Mouse (Mus musculus): ENCODE results near the gene Rpl22l1. TPM values are rescaled to one million over a fixed set of nuclear protein-coding genes. Genes with fewer than 3 reads are reported as not detected.
A peak's percentile ranks its signal among the peaks of the same experiment; 100 is the strongest.

Rpl22l1 gene
- polyA plus RNA-seq, 1 experiment from 2014 or later = 247 TPM

GRCm38 (mm10) chr3:28775361-28775760 lies 29.9 kb upstream of the Rpl22l1 start:
- H3K4me3 ChIP-seq (ENCODE audit: low read depth, low read length) = peak overlapping the region; percentile 2; the same call in 1 of the 2 replicates
- peak; percentile 78 for ATAC-seq
- H3K4me2 ChIP-seq (ENCODE audit: low read depth, low read length) = peak overlapping the region; percentile 53
- H3K9me3 ChIP-seq (ENCODE audit: low read length) = no peaks in the 10 kb centered on the region
- DNase-seq = peak; percentile 19
- H3K36me3 ChIP-seq (replicated peaks; ENCODE audit: insufficient read depth, low read length) = no peaks in the 10 kb centered on the region
- peaks cover 13% of the 10 kb centered on the region; the same call in 1 of the 2 replicates for H3K4me1 ChIP-seq (ENCODE audit: insufficient read depth)
- no peak overlapping the region for H3K9ac ChIP-seq (replicated peaks)
- 54% methylated on average over 7 of the region's 7 CpGs for WGBS (ENCODE audit: insufficient replicate concordance)
- peak; percentile 93 for TF ChIP-seq EP300 (IDR thresholded peaks at IDR 0.05; ENCODE audit: low read depth)
- no peak for TF ChIP-seq CTCF (IDR thresholded peaks at IDR 0.05; ENCODE audit: low read depth)
- no peaks in the 10 kb centered on the region for H3K27me3 ChIP-seq (ENCODE audit: insufficient read depth, low read length)
- H3K27ac ChIP-seq (ENCODE audit: low read depth) = peak overlapping the region; percentile 85

DNA sequence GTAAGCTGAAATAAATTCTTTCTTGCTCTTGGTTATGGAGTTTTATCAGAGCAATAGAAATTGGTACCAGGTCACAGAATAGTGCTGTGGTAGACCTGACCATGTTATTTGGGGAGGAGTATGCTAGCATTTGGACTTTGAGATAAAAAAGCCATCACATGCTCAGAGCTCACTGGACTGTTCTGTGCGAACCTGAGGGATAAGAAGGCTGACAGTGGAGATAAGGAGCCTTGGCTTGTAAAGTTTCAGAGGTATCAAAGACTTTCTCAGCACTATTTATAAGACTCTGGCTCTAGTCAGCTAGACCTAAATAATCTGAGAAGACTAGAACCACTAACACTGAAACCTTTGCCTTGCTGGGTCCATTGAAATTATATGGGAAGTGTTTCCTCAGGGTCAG lies 29.3 kb upstream of the Rpl22l1 start:
- H3K4me2 ChIP-seq (ENCODE audit: low read depth, low read length) = peak overlapping the region; percentile 53
- no peaks in the 10 kb centered on the region for H3K36me3 ChIP-seq (replicated peaks; ENCODE audit: insufficient read depth, low read length)
- H3K4me3 ChIP-seq (ENCODE audit: low read depth, low read length) = peak overlapping the region; percentile 2; the same call in 1 of the 2 replicates
- DNase-seq (peak; percentile 22), ATAC-seq (peak; percentile 92)
- 41% methylated on average over 1 of the region's 1 CpGs for WGBS (ENCODE audit: insufficient replicate concordance)
- no peaks in the 10 kb centered on the region for H3K9me3 ChIP-seq (ENCODE audit: low read length)
- H3K9ac ChIP-seq (replicated peaks) = 0 out of 2 replicates have a peak overlapping the region, but pooled peaks have one; percentile 39
- peak overlapping the region; percentile 85 for H3K27ac ChIP-seq (ENCODE audit: low read depth)
- peak; percentile 88 for TF ChIP-seq EP300 (IDR thresholded peaks at IDR 0.05; ENCODE audit: low read depth)
- TF ChIP-seq CTCF (IDR thresholded peaks at IDR 0.05; ENCODE audit: low read depth) = no peak
- H3K4me1 ChIP-seq (ENCODE audit: insufficient read depth) = peaks cover 16% of the 10 kb centered on the region
- H3K27me3 ChIP-seq (ENCODE audit: insufficient read depth, low read length) = no peaks in the 10 kb centered on the region

DNA sequence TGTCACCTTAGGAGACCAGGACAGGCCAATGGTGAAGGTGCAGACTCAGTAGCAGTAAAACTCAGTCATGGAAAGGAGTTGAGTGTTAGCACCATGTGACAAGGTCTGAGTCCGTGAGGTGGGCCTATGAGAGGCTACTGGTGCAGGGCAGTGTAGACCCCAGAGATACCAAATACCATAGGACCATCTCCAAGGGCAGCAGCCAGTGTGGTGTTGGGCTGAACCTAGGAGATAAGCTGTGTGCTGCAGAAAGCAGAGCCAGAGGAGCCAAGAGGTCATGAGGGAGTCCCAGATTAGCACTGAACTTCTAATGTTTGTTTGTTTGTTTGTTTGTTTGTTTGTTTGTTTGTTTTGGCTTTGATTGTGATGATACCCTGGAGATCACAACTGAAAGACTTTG lies 28.7 kb upstream of the Rpl22l1 start:
- peak; percentile 30 for DNase-seq
- Histone ChIP-seq H3K9ac (replicated peaks) (0 out of 2 replicates have a peak overlapping the region, but pooled peaks have one; percentile 39), H3K36me3 (replicated peaks; ENCODE audit: insufficient read depth, low read length) (no peaks in the 10 kb centered on the region), H3K27ac (ENCODE audit: low read depth) (peak overlapping the region; percentile 85), H3K4me2 (ENCODE audit: low read depth, low read length) (peak overlapping the region; percentile 53), H3K4me3 (ENCODE audit: low read depth, low read length) (no peak overlapping the region), H3K27me3 (ENCODE audit: insufficient read depth, low read length) (no peaks in the 10 kb centered on the region), H3K9me3 (ENCODE audit: low read length) (no peaks in the 10 kb centered on the region), H3K4me1 (ENCODE audit: insufficient read depth) (peaks cover 19% of the 10 kb centered on the region)
- ATAC-seq = peak; percentile 60
- WGBS (ENCODE audit: insufficient replicate concordance) = 52% methylated on average over 1 of the region's 1 CpGs
- TF ChIP-seq EP300 (IDR thresholded peaks at IDR 0.05; ENCODE audit: low read depth) (peak; percentile 63; the same call in 1 of the 2 replicates), CTCF (IDR thresholded peaks at IDR 0.05; ENCODE audit: low read depth) (no peak)

DNA sequence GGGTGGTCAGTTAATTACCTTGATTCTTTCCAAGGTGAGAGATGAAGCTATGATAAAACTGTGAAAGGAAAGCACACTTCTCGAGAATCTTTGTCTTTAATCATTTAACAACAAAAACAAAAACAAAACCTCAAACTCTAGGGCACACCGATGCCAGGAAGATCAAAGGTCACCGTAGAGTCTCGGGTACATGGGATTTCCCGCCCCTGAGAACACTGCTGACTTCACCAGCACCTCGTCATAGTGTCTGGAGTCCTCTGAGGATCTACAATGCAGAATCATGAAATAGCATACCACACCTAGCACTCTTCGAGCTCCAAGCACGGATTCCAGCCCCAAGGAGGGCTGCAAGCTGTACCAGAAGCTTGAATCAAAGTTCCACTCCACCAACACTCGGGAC lies 24.7 kb upstream of the Rpl22l1 start:
- no peak overlapping the region for H3K9ac ChIP-seq (replicated peaks)
- WGBS (ENCODE audit: insufficient replicate concordance) = 71% methylated on average over 9 of the region's 9 CpGs
- no peaks in the 10 kb centered on the region for H3K36me3 ChIP-seq (replicated peaks; ENCODE audit: insufficient read depth, low read length)
- peaks cover 17% of the 10 kb centered on the region for H3K4me1 ChIP-seq (ENCODE audit: insufficient read depth)
- H3K9me3 ChIP-seq (ENCODE audit: low read length) = no peaks in the 10 kb centered on the region
- H3K27me3 ChIP-seq (ENCODE audit: insufficient read depth, low read length) = no peaks in the 10 kb centered on the region
- DNase-seq (no peak), ATAC-seq (no peak)
- H3K4me2 ChIP-seq (ENCODE audit: low read depth, low read length) = no peak overlapping the region
- H3K4me3 ChIP-seq (ENCODE audit: low read depth, low read length) = no peak overlapping the region
- H3K27ac ChIP-seq (ENCODE audit: low read depth) = no peak overlapping the region
- no peak for TF ChIP-seq EP300 (IDR thresholded peaks at IDR 0.05; ENCODE audit: low read depth)
- TF ChIP-seq CTCF (IDR thresholded peaks at IDR 0.05; ENCODE audit: low read depth) = no peak

DNA sequence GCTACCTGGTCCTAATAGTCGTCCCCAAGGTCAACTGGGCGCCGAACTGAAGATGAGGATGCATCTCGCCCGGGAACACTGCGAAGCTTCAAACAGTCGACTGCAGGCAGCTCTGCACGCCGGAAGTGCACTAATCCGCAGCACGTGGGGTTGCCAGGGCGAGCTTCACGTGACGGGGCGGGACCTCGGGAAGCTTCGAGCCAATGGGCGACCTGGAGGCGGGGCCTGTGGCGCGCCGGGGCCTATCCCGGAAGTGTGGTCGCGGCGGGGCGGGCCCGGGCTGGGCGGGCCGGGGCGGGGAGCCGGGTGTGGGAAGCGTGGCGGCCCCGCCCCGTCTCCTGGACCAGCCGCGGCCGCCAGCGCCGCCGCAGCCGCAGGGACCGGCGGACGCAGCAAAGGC lies 24.2 kb upstream of the Rpl22l1 start, which contains the start of gene Eif5a2:
Gene Eif5a2, plus strand, starts transcription at position 283 of the 400 bp plus-strand sequence.
- 3% methylated on average over 36 of the region's 46 CpGs for WGBS (ENCODE audit: insufficient replicate concordance)
- no peak for TF ChIP-seq CTCF (IDR thresholded peaks at IDR 0.05; ENCODE audit: low read depth)
- no peak for TF ChIP-seq EP300 (IDR thresholded peaks at IDR 0.05; ENCODE audit: low read depth)
- peaks cover 17% of the 10 kb centered on the region for H3K4me1 ChIP-seq (ENCODE audit: insufficient read depth)
- ATAC-seq (peak; percentile 97), DNase-seq (peak; percentile 97)
- H3K4me2 ChIP-seq (ENCODE audit: low read depth, low read length) = peak within 1 kb of the TSS; percentile 92
- peak within 1 kb of the TSS; percentile 70 for H3K9ac ChIP-seq (replicated peaks)
- H3K27me3 ChIP-seq (ENCODE audit: insufficient read depth, low read length) = no peaks in the 10 kb centered on the region
- H3K36me3 ChIP-seq (replicated peaks; ENCODE audit: insufficient read depth, low read length) = no peaks in the 10 kb centered on the region
- H3K4me3 ChIP-seq (ENCODE audit: low read depth, low read length) = peak within 1 kb of the TSS; percentile 70
- no peaks in the 10 kb centered on the region for H3K9me3 ChIP-seq (ENCODE audit: low read length)
- H3K27ac ChIP-seq (ENCODE audit: low read depth) = 0 out of 2 replicates have a peak within 1 kb of the TSS, but pooled peaks have one; percentile 3

- H3K4me2 ChIP-seq (ENCODE audit: low read depth, low read length) = peak overlapping the region; percentile 92
- peaks cover 17% of the 10 kb centered on the region for H3K4me1 ChIP-seq (ENCODE audit: insufficient read depth)
- 0 out of 2 replicates have a peak overlapping the region, but pooled peaks have one; percentile 3 for H3K27ac ChIP-seq (ENCODE audit: low read depth)
Measured at GRCm38 (mm10) chr3:28781422-28781821, 23.8 kb upstream of the Rpl22l1 start.

More at GRCm38 (mm10) chr3:28781422-28781821, 23.8 kb upstream of the Rpl22l1 start:
- peak overlapping the region; percentile 70 for H3K9ac ChIP-seq (replicated peaks)
- H3K9me3 ChIP-seq (ENCODE audit: low read length) = no peaks in the 10 kb centered on the region
- ATAC-seq (peak; percentile 53), DNase-seq (no peak)
- no peaks in the 10 kb centered on the region for H3K36me3 ChIP-seq (replicated peaks; ENCODE audit: insufficient read depth, low read length)
- no peak for TF ChIP-seq CTCF (IDR thresholded peaks at IDR 0.05; ENCODE audit: low read depth)
- H3K4me3 ChIP-seq (ENCODE audit: low read depth, low read length) = peak overlapping the region; percentile 70
- H3K27me3 ChIP-seq (ENCODE audit: insufficient read depth, low read length) = no peaks in the 10 kb centered on the region
- 1% methylated on average over 40 of the region's 41 CpGs for WGBS (ENCODE audit: insufficient replicate concordance)

All from liver, postnatal 0 days (tissue).